Mouse (Mus musculus) kidney, adult 2 months (tissue): ENCODE measurements around the gene Daam1.

Experiments
- CTCF ChIP-seq: fragments of 200-500 bp; conservative IDR thresholded peaks from 2 replicates; pipeline ENCODE4 v1.5.1; 2011; ENCODE audit warnings: low read depth, mild to moderate bottlenecking, control low read depth, low read length, moderate library complexity, mixed read lengths; ENCODE audit not compliant: insufficient read depth, insufficient read length
- POLR2A ChIP-seq: fragments of 200-500 bp; IDR thresholded peaks from one replicate; pipeline ENCODE4 v1.6.1; 2011; ENCODE audit warnings: low read depth, low read length, control low read depth

- no peak for TF ChIP-seq CTCF
- no peak for TF ChIP-seq POLR2A
These were observed 128.6 kb downstream of the Daam1 start for GRCm38 (mm10) chr12:71959351-71959991.
